Mouse (Mus musculus) limb, embryonic 10.5 days (tissue): ENCODE results near the gene Ankrd31. TPM values are rescaled to one million over a fixed set of nuclear protein-coding genes. Genes with fewer than 3 reads are reported as not detected.
A peak's percentile ranks its signal among the peaks of the same experiment; 100 is the strongest.
"Not testable (repeated sequence)": the region's sequence is repeated elsewhere in the genome, so short reads cannot be mapped to it uniquely, and the experiment has no call there.

Source experiments
- DNase-seq: peaks from one replicate; pipeline ENCODE4 v3.0.0-alpha.2; 2017; ENCODE audit warnings: low spot score
- H3K27ac ChIP-seq: fragments of 300-500 bp; sonication (generic); 2 replicates; pipeline ENCODE4 v1.5.1; 2016; ENCODE audit warnings: mild to moderate bottlenecking
- H3K27me3 ChIP-seq: fragments of 300-500 bp; sonication (generic); 2 replicates; pipeline ENCODE4 v1.6.1; 2016; ENCODE audit warnings: low read depth, mild to moderate bottlenecking; ENCODE audit not compliant: poor library complexity, severe bottlenecking
- H3K36me3 ChIP-seq: fragments of 300-500 bp; sonication (generic); 2 replicates; pipeline ENCODE4 v1.6.1; 2016; ENCODE audit warnings: mild to moderate bottlenecking, moderate library complexity
- H3K4me1 ChIP-seq: fragments of 300-500 bp; sonication (generic); 2 replicates; pipeline ENCODE4 v1.6.1; 2016
- H3K4me3 ChIP-seq: fragments of 300-500 bp; sonication (generic); 2 replicates; pipeline ENCODE4 v1.5.1; 2016; ENCODE audit warnings: mild to moderate bottlenecking, moderate library complexity
- H3K9me3 ChIP-seq: fragments of 300-500 bp; sonication (generic); replicated peaks from 2 replicates; pipeline ENCODE4 v1.6.1; 2016; ENCODE audit warnings: mild to moderate bottlenecking
- WGBS: fragments of 180-500 bp; shearing (Covaris S2); methylation state at CpG from one replicate; pipeline ENCODE4 v1.1.7; 2016; 5-methylcytosine and 5-hydroxymethylcytosine counted together
- polyA plus RNA-seq: library from polyadenylated mRNA; unstranded; fragments of >200 nt; fragmentation: Nextera tagmentation; extraction: Ambion mirVana; gene quantifications from 2 replicates; pipeline ENCODE4 v1.2.1, GENCODE M21; 2016

Gene Ankrd31
- polyA plus RNA-seq, 1 experiment from 2014 or later, result not detected

- Histone ChIP-seq H3K27ac (no peak overlapping the region), H3K36me3 (no peaks in the 10 kb centered on the region), H3K27me3 (no peaks in the 10 kb centered on the region), H3K4me1 (no peaks in the 10 kb centered on the region), H3K9me3 (no peaks in the 10 kb centered on the region), H3K4me3 (no peak overlapping the region)
- 90% methylated on average over 6 of the region's 6 CpGs for WGBS
- DNase-seq, result no peak
Measured at GRCm38 (mm10) chr13:96749859-96750258, 1.8 kb downstream of the Ankrd31 start.

GRCm38 (mm10) chr13:96760848-96761247 is 12.8 kb downstream of the Ankrd31 start:
- H3K4me1 ChIP-seq, result no peaks in the 10 kb centered on the region
- H3K27ac ChIP-seq, result no peak overlapping the region
- H3K9me3 ChIP-seq, result no peaks in the 10 kb centered on the region
- no peak for DNase-seq
- WGBS, result 82% methylated on average over 2 of the region's 2 CpGs
- no peak overlapping the region for H3K4me3 ChIP-seq
- H3K36me3 ChIP-seq, result no peaks in the 10 kb centered on the region
- no peaks in the 10 kb centered on the region for H3K27me3 ChIP-seq

- H3K36me3 ChIP-seq, H3K4me3 ChIP-seq, H3K9me3 ChIP-seq, H3K27me3 ChIP-seq, H3K4me1 ChIP-seq, DNase-seq, H3K27ac ChIP-seq: not testable (repeated sequence)
- 93% methylated on average over 5 of the region's 5 CpGs for WGBS
Measured at GRCm38 (mm10) chr13:96786071-96786470, 38.0 kb downstream of the Ankrd31 start.

- Histone ChIP-seq H3K4me3 (no peak overlapping the region), H3K9me3 (no peaks in the 10 kb centered on the region), H3K36me3 (no peaks in the 10 kb centered on the region), H3K27me3 (no peaks in the 10 kb centered on the region), H3K4me1 (no peaks in the 10 kb centered on the region), H3K27ac (no peak overlapping the region)
- no peak for DNase-seq
- 90% methylated on average over 2 of the region's 2 CpGs for WGBS
Measured at GRCm38 (mm10) chr13:96793451-96793850, 45.4 kb downstream of the Ankrd31 start.

DNA sequence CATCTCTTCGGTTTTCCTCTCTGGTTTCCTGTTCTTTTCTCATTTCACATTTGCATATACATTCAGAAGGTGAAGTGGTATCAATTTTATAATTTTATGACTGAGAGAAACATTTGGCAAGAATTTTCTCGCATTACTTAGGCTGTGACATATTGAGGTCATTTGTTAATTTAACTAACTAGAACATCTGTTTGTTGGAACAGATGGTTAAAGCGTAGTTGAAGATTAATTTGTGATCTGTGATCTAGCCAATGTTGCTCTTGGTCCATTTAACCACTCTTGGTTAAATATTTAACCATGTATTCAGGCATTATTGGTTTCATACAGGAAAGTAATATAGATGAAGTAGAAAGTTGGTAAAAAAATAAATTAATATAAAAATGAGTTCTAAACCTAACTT is 47.2 kb downstream of the Ankrd31 start:
- Histone ChIP-seq H3K4me1 (no peaks in the 10 kb centered on the region), H3K36me3 (no peaks in the 10 kb centered on the region), H3K9me3 (no peaks in the 10 kb centered on the region), H3K27ac (no peak overlapping the region), H3K27me3 (no peaks in the 10 kb centered on the region), H3K4me3 (no peak overlapping the region)
- DNase-seq, result no peak
- 83% methylated on average over 3 of the region's 3 CpGs for WGBS

DNA sequence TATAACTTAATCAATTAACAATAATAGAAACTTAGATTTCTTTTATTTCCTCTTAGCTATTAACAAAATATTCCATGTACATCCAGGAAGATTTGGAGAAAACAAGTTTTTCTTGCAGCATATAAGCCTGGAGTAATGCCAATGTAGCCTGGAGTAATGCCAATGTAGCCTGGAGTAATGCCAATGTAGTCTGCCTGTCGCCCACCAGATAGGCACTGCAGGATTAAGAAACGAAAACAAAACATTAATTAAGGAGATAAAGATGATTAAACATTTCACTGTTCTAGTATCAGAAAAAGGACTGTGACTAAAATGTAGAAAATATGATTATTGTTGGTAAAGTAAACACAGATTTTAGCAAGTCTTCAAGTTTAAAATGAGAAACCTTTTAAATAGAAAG is 49.4 kb downstream of the Ankrd31 start:
- H3K4me3 ChIP-seq, result no peak overlapping the region
- no peak for DNase-seq
- no peaks in the 10 kb centered on the region for H3K36me3 ChIP-seq
- no peaks in the 10 kb centered on the region for H3K4me1 ChIP-seq
- no peaks in the 10 kb centered on the region for H3K27me3 ChIP-seq
- no peaks in the 10 kb centered on the region for H3K9me3 ChIP-seq
- 87% methylated on average over 2 of the region's 2 CpGs for WGBS
- H3K27ac ChIP-seq, result no peak overlapping the region

DNA sequence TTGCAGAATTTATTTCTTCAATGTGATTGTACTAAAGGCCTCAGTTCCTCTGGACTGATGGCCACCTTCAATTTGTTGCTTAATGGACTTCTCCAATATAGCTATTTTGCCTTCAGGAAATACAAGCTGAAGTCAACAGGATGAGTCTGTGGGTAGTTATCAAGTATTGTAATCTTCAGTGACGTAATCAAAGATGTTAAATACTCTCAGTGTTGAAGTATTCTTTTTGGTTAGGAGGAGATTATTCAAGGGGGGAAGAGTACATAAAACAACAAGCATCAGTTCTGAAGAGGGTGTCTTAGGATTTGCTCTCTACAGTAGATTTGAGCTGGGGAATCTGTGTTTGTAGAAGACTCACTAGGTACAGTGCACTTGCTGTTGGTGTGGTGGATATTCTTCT is 101.7 kb downstream of the Ankrd31 start:
- no peak for DNase-seq
- Histone ChIP-seq H3K4me1 (no peaks in the 10 kb centered on the region), H3K9me3 (no peaks in the 10 kb centered on the region), H3K4me3 (no peak overlapping the region), H3K27me3 (no peaks in the 10 kb centered on the region), H3K27ac (no peak overlapping the region), H3K36me3 (no peaks in the 10 kb centered on the region)
- 88% methylated on average over 1 of the region's 1 CpGs for WGBS

GRCm38 (mm10) chr13:96852133-96852532 is 104.1 kb downstream of the Ankrd31 start:
- Histone ChIP-seq H3K4me3 (no peak overlapping the region), H3K9me3 (no peaks in the 10 kb centered on the region), H3K36me3 (no peaks in the 10 kb centered on the region), H3K27ac (no peak overlapping the region), H3K27me3 (no peaks in the 10 kb centered on the region), H3K4me1 (no peaks in the 10 kb centered on the region)
- WGBS, result 70% methylated on average over 2 of the region's 2 CpGs
- DNase-seq, result no peak

DNA sequence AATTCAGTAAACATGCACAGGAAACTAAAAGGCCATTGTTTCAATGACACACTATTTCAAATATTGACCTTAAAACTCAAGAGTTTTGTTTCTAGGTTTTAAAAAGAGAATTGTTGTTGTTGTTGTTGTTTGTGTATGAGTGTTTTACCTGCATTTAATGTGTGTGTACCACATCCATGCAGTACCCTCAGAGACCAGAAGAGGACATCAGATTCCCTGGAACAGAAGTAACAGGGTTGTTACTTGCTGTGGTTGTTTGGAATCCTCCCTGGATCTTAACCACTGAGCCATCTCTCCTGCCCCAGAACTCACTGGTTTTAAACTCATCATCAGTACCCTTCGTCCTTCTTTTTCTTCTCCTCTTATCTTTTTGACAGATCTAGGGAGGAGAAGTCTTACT is 105.2 kb downstream of the Ankrd31 start:
- H3K9me3 ChIP-seq, result no peaks in the 10 kb centered on the region
- no peak overlapping the region for H3K27ac ChIP-seq
- H3K27me3 ChIP-seq, result no peaks in the 10 kb centered on the region
- H3K4me1 ChIP-seq, result no peaks in the 10 kb centered on the region
- H3K36me3 ChIP-seq, result no peaks in the 10 kb centered on the region
- no peak overlapping the region for H3K4me3 ChIP-seq
- WGBS, result 82% methylated on average over 1 of the region's 1 CpGs
- DNase-seq, result no peak

DNA sequence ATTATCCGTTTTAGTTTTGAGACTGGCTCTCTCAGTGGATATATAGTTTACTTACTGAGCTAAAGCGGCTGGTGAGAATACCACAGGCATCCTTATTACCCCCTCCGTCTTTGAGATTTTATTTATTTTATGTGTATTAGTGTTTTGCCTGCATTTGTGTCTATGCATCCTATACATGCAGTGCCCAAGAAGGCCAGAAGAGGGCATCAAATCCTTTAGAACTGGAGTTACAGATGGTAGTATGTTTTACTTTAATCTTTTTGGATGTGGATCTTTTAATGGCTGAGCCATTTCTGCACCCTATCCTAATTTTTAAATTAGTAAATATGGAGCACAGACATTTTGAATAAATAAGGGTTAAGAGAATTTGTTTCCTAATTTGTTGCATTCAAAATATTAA is 107.1 kb downstream of the Ankrd31 start:
- no peaks in the 10 kb centered on the region for H3K27me3 ChIP-seq
- H3K27ac ChIP-seq, result no peak overlapping the region
- H3K9me3 ChIP-seq, result no peaks in the 10 kb centered on the region
- H3K4me3 ChIP-seq, result no peak overlapping the region
- no peaks in the 10 kb centered on the region for H3K36me3 ChIP-seq
- 20% methylated on average over 3 of the region's 3 CpGs for WGBS
- DNase-seq, result peak; percentile 67
- H3K4me1 ChIP-seq, result no peaks in the 10 kb centered on the region

DNA sequence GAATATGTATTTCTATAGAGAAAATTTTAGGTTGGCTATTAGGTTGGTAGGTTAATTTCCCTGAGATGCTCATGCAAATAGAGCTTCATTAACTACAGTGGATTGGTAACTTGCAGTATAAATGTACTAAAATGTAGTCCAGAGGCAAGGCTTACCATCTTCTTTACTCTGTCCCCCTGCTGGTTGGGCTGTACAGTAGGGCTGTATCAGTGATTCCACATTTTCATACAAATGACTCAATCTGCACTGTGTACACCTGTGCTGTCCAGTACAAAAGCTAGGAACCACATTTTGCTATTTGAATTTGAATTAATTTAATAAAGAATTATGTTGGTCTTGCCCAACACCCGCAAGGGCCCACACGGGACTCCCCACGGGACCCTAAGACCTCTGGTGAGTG is 111.1 kb downstream of the Ankrd31 start:
- no peak overlapping the region for H3K27ac ChIP-seq
- no peaks in the 10 kb centered on the region for H3K27me3 ChIP-seq
- no peaks in the 10 kb centered on the region for H3K9me3 ChIP-seq
- no peaks in the 10 kb centered on the region for H3K36me3 ChIP-seq
- no peak for DNase-seq
- WGBS, result 98% methylated on average over 3 of the region's 3 CpGs
- no peak overlapping the region for H3K4me3 ChIP-seq
- H3K4me1 ChIP-seq, result no peaks in the 10 kb centered on the region

DNA sequence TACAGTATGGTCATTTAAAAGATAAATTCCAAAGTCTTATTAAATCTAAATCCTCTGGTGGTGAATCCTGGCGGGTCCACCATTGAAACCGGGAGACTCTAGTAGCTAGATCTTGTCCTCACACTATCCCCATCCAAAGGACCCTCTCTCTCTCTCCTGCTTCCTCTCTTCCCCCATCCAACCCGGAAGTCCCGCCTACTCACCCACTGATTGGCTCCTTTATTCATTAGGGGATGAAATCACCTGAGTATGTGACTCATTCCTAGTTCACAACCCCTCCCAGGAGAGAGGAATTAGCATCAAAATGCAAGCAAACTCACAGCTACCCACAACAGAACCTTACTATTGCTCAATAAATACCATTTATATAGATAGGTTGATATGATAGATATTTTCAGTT is 122.7 kb downstream of the Ankrd31 start:
- no peaks in the 10 kb centered on the region for H3K9me3 ChIP-seq
- no peak for DNase-seq
- H3K27ac ChIP-seq, result no peak overlapping the region
- no peaks in the 10 kb centered on the region for H3K27me3 ChIP-seq
- no peaks in the 10 kb centered on the region for H3K4me1 ChIP-seq
- no peaks in the 10 kb centered on the region for H3K36me3 ChIP-seq
- no peak overlapping the region for H3K4me3 ChIP-seq
- 79% methylated on average over 4 of the region's 4 CpGs for WGBS

DNA sequence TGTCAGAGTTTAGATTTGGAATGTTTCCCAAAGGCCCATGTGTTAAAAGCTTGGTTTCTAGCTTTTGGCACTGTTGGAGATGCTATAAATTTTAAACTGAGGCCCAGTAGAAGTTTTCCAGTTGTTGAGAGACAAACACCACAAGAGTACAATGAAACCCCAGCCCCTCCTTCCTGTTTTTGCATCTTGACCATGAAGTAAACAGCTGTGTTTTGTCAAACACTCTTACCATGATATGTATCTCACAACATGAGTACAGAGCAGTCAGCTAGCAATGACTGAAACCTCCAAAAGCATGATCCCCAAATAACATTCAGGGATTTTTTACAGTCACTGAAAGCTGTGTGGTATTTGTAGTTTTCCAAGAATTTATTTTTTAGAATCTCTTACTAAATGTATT is 126.0 kb downstream of the Ankrd31 start:
- no peaks in the 10 kb centered on the region for H3K4me1 ChIP-seq
- no peaks in the 10 kb centered on the region for H3K9me3 ChIP-seq
- DNase-seq, result no peak
- H3K36me3 ChIP-seq, result no peaks in the 10 kb centered on the region
- H3K27me3 ChIP-seq, result no peaks in the 10 kb centered on the region
- H3K4me3 ChIP-seq, result no peak overlapping the region
- H3K27ac ChIP-seq, result no peak overlapping the region

DNA sequence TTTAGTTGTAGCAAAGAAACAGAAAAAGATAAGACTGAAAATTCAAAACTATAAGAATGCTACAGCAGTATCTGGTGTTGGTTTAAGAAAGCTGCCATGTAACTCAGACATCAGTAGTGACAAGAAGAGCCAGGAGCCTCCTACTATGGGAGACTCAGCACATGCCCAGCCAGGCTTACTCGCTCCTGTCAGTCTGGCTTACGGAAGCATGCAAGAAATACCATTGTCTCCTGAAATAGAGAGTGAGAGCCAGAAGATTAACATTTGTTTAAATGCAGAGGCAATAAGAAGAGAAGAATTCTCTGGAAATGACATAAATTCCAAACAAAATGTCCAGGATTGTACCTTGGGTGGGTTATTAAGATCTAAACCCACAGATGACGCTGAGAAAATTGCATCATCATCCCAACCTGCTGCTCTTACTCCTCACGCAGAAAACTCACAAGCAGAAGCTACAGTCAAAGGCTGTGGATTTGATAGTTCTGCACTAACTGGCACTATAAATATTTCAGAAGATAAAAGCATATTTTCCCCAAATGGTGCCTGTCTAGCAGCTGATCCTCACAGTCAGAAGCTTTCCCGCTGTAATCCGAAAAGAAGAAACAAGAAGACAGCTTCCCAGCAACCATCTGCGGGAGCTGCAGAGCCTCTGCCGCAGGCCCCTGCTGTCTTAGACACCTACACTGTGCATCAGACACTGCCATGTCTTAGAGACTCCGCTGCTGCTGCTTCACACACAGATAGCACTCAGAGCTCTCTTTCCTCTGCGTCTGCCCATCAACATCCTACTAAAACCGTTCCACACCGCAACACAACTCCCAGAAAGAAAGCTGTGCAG is 130.4 kb downstream of the Ankrd31 start:
- no peaks in the 10 kb centered on the region for H3K36me3 ChIP-seq
- no peaks in the 10 kb centered on the region for H3K4me1 ChIP-seq
- 87% methylated on average over 12 of the region's 12 CpGs for WGBS
- no peak overlapping the region for H3K4me3 ChIP-seq
- no peaks in the 10 kb centered on the region for H3K27me3 ChIP-seq
- H3K9me3 ChIP-seq, result no peaks in the 10 kb centered on the region
- H3K27ac ChIP-seq, result no peak overlapping the region
- no peak for DNase-seq
